Mouse (Mus musculus) E14TG2a.4 (cell line): ENCODE measurements at regions not wholly inside any gene's neighbourhood (a gene's known extent, or its start where the extent isn't known, plus 50 kb on each side); places are given as distances from the start of the nearest gene placed in this dataset.

Experiments used
- CTCF ChIP-seq: conservative IDR thresholded peaks from 2 replicates; pipeline ENCODE4 v1.5.1; 2014; ENCODE audit warnings: low read length
- NANOG ChIP-seq: IDR thresholded peaks from 2 replicates; pipeline ENCODE4 v1.6.1; 2014; ENCODE audit warnings: borderline replicate concordance, low read length, mixed read lengths
- POU5F1 ChIP-seq: IDR thresholded peaks from 2 replicates; pipeline ENCODE4 v1.6.1; 2014; ENCODE audit warnings: low read length, borderline replicate concordance

- TF ChIP-seq CTCF (peak; percentile 40), NANOG (no peak), POU5F1 (no peak)
These were observed 161.1 kb downstream of the March11 start for GRCm38 (mm10) chr15:26469901-26470383.
